Mouse (Mus musculus): Measurements from ENCODE around the gene Prss12. TPM values are rescaled to one million over a fixed set of nuclear protein-coding genes. Genes with fewer than 3 reads are reported as not detected.
A peak's percentile ranks its signal among the peaks of the same experiment; 100 is the strongest.
"Not testable (repeated sequence)": the region's sequence is repeated elsewhere in the genome, so short reads cannot be mapped to it uniquely, and the experiment has no call there.

Prss12 gene
- polyA plus RNA-seq, 1 experiment from 2014 or later: 13.9 TPM

- Histone ChIP-seq H3K4me2 (replicated peaks) (no peak overlapping the region), H3K4me3 (no peak overlapping the region), H3K9ac (replicated peaks) (no peak overlapping the region), H3K9me3 (no peaks in the 10 kb centered on the region), H3K36me3 (no peaks in the 10 kb centered on the region), H3K4me1 (no peaks in the 10 kb centered on the region), H3K27me3 (no peaks in the 10 kb centered on the region), H3K27ac (replicated peaks) (no peak overlapping the region)
- WGBS: 91% methylated on average over 3 of the region's 3 CpGs
- ATAC-seq (ENCODE audit: low FRiP score, low read depth): no peak
Measured at GRCm38 (mm10) chr3:123493163-123493562, 46.5 kb downstream of the Prss12 start.

- no peak overlapping the region for H3K27ac ChIP-seq (replicated peaks)
- 88% methylated on average over 6 of the region's 6 CpGs for WGBS
- no peaks in the 10 kb centered on the region for H3K36me3 ChIP-seq
- H3K4me2 ChIP-seq (replicated peaks): no peak overlapping the region
- no peaks in the 10 kb centered on the region for H3K9me3 ChIP-seq
- H3K9ac ChIP-seq (replicated peaks): no peak overlapping the region
- ATAC-seq (ENCODE audit: low FRiP score, low read depth): no peak
- no peaks in the 10 kb centered on the region for H3K27me3 ChIP-seq
- no peaks in the 10 kb centered on the region for H3K4me1 ChIP-seq
- H3K4me3 ChIP-seq: no peak overlapping the region
Measured at GRCm38 (mm10) chr3:123495088-123495487, 48.4 kb downstream of the Prss12 start.

- no peaks in the 10 kb centered on the region for H3K4me1 ChIP-seq
- H3K36me3 ChIP-seq: no peaks in the 10 kb centered on the region
- H3K9me3 ChIP-seq: no peaks in the 10 kb centered on the region
- WGBS: 82% methylated on average over 5 of the region's 5 CpGs
- no peak overlapping the region for H3K9ac ChIP-seq (replicated peaks)
- no peak overlapping the region for H3K27ac ChIP-seq (replicated peaks)
- no peak for ATAC-seq (ENCODE audit: low FRiP score, low read depth)
- H3K4me2 ChIP-seq (replicated peaks): no peak overlapping the region
- H3K4me3 ChIP-seq: no peak overlapping the region
- no peaks in the 10 kb centered on the region for H3K27me3 ChIP-seq
Measured at GRCm38 (mm10) chr3:123498787-123499186, 52.1 kb downstream of the Prss12 start.

GRCm38 (mm10) chr3:123501798-123502197 lies 55.1 kb downstream of the Prss12 start:
- not testable (repeated sequence) for H3K36me3 ChIP-seq; ATAC-seq (ENCODE audit: low FRiP score, low read depth); H3K4me1 ChIP-seq; H3K27me3 ChIP-seq; H3K4me2 ChIP-seq (replicated peaks); H3K9me3 ChIP-seq; H3K4me3 ChIP-seq; H3K9ac ChIP-seq (replicated peaks); H3K27ac ChIP-seq (replicated peaks)
- WGBS: 87% methylated on average over 2 of the region's 2 CpGs

GRCm38 (mm10) chr3:123503943-123504342 lies 57.2 kb downstream of the Prss12 start:
- no peaks in the 10 kb centered on the region for H3K9me3 ChIP-seq
- H3K4me1 ChIP-seq: peaks cover 15% of the 10 kb centered on the region
- H3K27ac ChIP-seq (replicated peaks): no peak overlapping the region
- H3K9ac ChIP-seq (replicated peaks): no peak overlapping the region
- no peak overlapping the region for H3K4me3 ChIP-seq
- ATAC-seq (ENCODE audit: low FRiP score, low read depth): no peak
- WGBS: 84% methylated on average over 6 of the region's 6 CpGs
- H3K27me3 ChIP-seq: no peaks in the 10 kb centered on the region
- H3K4me2 ChIP-seq (replicated peaks): no peak overlapping the region
- H3K36me3 ChIP-seq: peaks cover 8% of the 10 kb centered on the region; the same call in 1 of the 2 replicates

GRCm38 (mm10) chr3:123504783-123505182 lies 58.1 kb downstream of the Prss12 start:
- peaks cover 8% of the 10 kb centered on the region; the same call in 1 of the 2 replicates for H3K36me3 ChIP-seq
- H3K27ac ChIP-seq (replicated peaks): no peak overlapping the region
- no peak overlapping the region for H3K4me3 ChIP-seq
- H3K9ac ChIP-seq (replicated peaks): no peak overlapping the region
- H3K4me2 ChIP-seq (replicated peaks): no peak overlapping the region
- no peaks in the 10 kb centered on the region for H3K9me3 ChIP-seq
- no peaks in the 10 kb centered on the region for H3K27me3 ChIP-seq
- 88% methylated on average over 7 of the region's 7 CpGs for WGBS
- no peak for ATAC-seq (ENCODE audit: low FRiP score, low read depth)
- H3K4me1 ChIP-seq: peaks cover 17% of the 10 kb centered on the region

GRCm38 (mm10) chr3:123505778-123506667 lies 59.3 kb downstream of the Prss12 start:
- H3K36me3 ChIP-seq: peaks cover 8% of the 10 kb centered on the region; the same call in 1 of the 2 replicates
- no peak overlapping the region for H3K4me3 ChIP-seq
- H3K4me1 ChIP-seq: peaks cover 17% of the 10 kb centered on the region
- H3K27ac ChIP-seq (replicated peaks): no peak overlapping the region
- no peaks in the 10 kb centered on the region for H3K9me3 ChIP-seq
- no peak overlapping the region for H3K9ac ChIP-seq (replicated peaks)
- ATAC-seq (ENCODE audit: low FRiP score, low read depth): no peak
- WGBS: 53% methylated on average over 9 of the region's 9 CpGs
- no peaks in the 10 kb centered on the region for H3K27me3 ChIP-seq
- peak overlapping the region; percentile 66 for H3K4me2 ChIP-seq (replicated peaks)

- Histone ChIP-seq H3K4me3 (peak overlapping the region; percentile 66), H3K36me3 (peaks cover 8% of the 10 kb centered on the region; the same call in 1 of the 2 replicates), H3K4me1 (peaks cover 17% of the 10 kb centered on the region), H3K9me3 (no peaks in the 10 kb centered on the region), H3K9ac (replicated peaks) (peak overlapping the region; percentile 70), H3K27ac (replicated peaks) (no peak overlapping the region; the same call in 1 of the 2 replicates), H3K27me3 (no peaks in the 10 kb centered on the region), H3K4me2 (replicated peaks) (peak overlapping the region; percentile 66)
- no peak for ATAC-seq (ENCODE audit: low FRiP score, low read depth)
- 3% methylated on average over 6 of the region's 6 CpGs for WGBS
Measured at GRCm38 (mm10) chr3:123506699-123507662, 60.3 kb downstream of the Prss12 start.

- H3K9me3 ChIP-seq: no peaks in the 10 kb centered on the region
Measured at GRCm38 (mm10) chr3:123507663-123508055, 60.9 kb downstream of the Prss12 start.

GRCm38 (mm10) chr3:123508056-123508674 lies 61.5 kb downstream of the Prss12 start:
- under 1% methylated on average over 53 of the region's 53 CpGs for WGBS
- ATAC-seq (ENCODE audit: low FRiP score, low read depth): peak; percentile 98

More at GRCm38 (mm10) chr3:123507663-123508055, 60.9 kb downstream of the Prss12 start:
- H3K4me1 ChIP-seq: peaks cover 17% of the 10 kb centered on the region
- ATAC-seq (ENCODE audit: low FRiP score, low read depth): no peak
- H3K4me3 ChIP-seq: peak overlapping the region; percentile 66
- H3K27ac ChIP-seq (replicated peaks): peak overlapping the region; percentile 68
- no peaks in the 10 kb centered on the region for H3K27me3 ChIP-seq
- H3K9ac ChIP-seq (replicated peaks): peak overlapping the region; percentile 70
- H3K4me2 ChIP-seq (replicated peaks): peak overlapping the region; percentile 66
- peaks cover 8% of the 10 kb centered on the region; the same call in 1 of the 2 replicates for H3K36me3 ChIP-seq
- WGBS: under 1% methylated on average over 10 of the region's 10 CpGs

GRCm38 (mm10) chr3:123508675-123509376 lies 62.1 kb downstream of the Prss12 start:
- Histone ChIP-seq H3K4me2 (replicated peaks) (peak overlapping the region; percentile 66), H3K4me1 (peaks cover 17% of the 10 kb centered on the region), H3K27ac (replicated peaks) (peak overlapping the region; percentile 99), H3K27me3 (no peaks in the 10 kb centered on the region), H3K36me3 (peaks cover 8% of the 10 kb centered on the region; the same call in 1 of the 2 replicates), H3K9ac (replicated peaks) (peak overlapping the region; percentile 70), H3K4me3 (peak overlapping the region; percentile 66), H3K9me3 (no peaks in the 10 kb centered on the region)
- WGBS: under 1% methylated on average over 36 of the region's 36 CpGs
- ATAC-seq (ENCODE audit: low FRiP score, low read depth): peak; percentile 71; the same call in 1 of the 2 replicates

More at GRCm38 (mm10) chr3:123508056-123508674, 61.5 kb downstream of the Prss12 start:
- peak overlapping the region; percentile 66 for H3K4me2 ChIP-seq (replicated peaks)
- H3K27me3 ChIP-seq: no peaks in the 10 kb centered on the region
- H3K4me3 ChIP-seq: peak overlapping the region; percentile 66
- H3K36me3 ChIP-seq: peaks cover 8% of the 10 kb centered on the region; the same call in 1 of the 2 replicates
- no peaks in the 10 kb centered on the region for H3K9me3 ChIP-seq
- peak overlapping the region; percentile 99 for H3K27ac ChIP-seq (replicated peaks)
- H3K9ac ChIP-seq (replicated peaks): peak overlapping the region; percentile 70
- peaks cover 17% of the 10 kb centered on the region for H3K4me1 ChIP-seq
